ENCODE assay signal across 11 mouse cellular contexts in the genomic region with DNA sequence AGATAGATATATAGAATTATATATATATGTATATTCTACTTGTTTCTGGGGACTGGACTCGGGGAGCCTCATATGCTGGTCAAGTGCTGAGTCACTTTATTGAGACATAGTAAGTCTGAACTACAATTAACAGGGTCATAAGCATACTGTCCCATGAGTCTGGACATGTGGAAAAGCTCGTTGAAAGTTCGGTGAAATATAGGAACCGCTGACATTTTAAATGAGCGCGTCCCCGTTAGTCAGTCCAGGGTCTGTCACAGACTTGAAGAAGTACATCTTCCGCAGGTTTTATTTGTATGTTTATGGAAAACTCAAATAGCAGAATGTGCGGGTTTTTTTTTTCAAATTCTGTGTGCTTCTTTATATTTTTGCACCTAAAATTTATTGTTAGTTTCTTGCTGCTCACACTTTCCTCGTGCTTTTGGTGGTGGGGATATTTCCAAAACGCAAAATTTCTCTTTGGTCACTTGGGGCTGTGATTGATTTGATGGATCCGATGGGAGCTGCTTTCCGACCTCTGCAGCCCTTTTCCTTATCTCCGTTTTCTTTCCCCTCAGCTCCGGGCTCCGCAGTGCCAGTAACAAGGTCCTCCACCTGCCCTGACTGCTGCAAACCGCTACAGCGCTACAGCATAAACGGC. TPM values are rescaled to one million over a fixed set of nuclear protein-coding genes. Genes with fewer than 3 reads are reported as not detected.
DNase-seq lines count a peak whose midpoint lies in the region; ATAC-seq lines count a peak whose summit lies in the region.
"Had no signal": no experiment of that assay in that cellular context is flagged by ENCODE, and none has a peak within 500 bp of the region (broad histone marks: within the 10 kb centered on the region; RNA-seq: fewer than 3 reads in every experiment).

No protein-coding gene starts in this region.

- peaks cover 13% of the 10 kb centered on the region; the same call in 1 of the 2 replicates for H3K4me1 ChIP-seq in kidney, embryonic 14.5 days (ENCODE audit: control insufficient read depth, insufficient read depth, low read length)
- no peaks in the 10 kb centered on the region for H3K4me1 ChIP-seq in embryonic facial prominence, embryonic 11.5 days (ENCODE audit: control insufficient read depth, insufficient read depth, low read length)
- peaks cover 17% of the 10 kb centered on the region for H3K4me1 ChIP-seq in hindbrain, embryonic 13.5 days (replicated peaks)
- peaks cover 14% of the 10 kb centered on the region for H3K4me1 ChIP-seq in midbrain, embryonic 13.5 days (replicated peaks)

- no peak for DNase-seq in kidney, postnatal 25 days
- DNase-seq in embryonic facial prominence, embryonic 11.5 days (ENCODE audit: low spot score), result peak; percentile 13
- no peak for DNase-seq in adrenal gland, postnatal 25 days
- no peak for DNase-seq in layer of hippocampus, postnatal 14 days (ENCODE audit: low spot score in 2 of 2)
- DNase-seq in adrenal gland, postnatal 14 days, result no peak
- DNase-seq: gastrocnemius, postnatal 25 days; thymus, adult 18-20 months had no signal

- H3K4me2 ChIP-seq in kidney, embryonic 14.5 days (replicated peaks; ENCODE audit: low read depth, low read length), result no peak overlapping the region
- H3K4me2 ChIP-seq in embryonic facial prominence, embryonic 11.5 days (ENCODE audit: low read depth, low read length), result no peak overlapping the region
- no peak overlapping the region for H3K4me2 ChIP-seq in hindbrain, embryonic 13.5 days
- H3K4me2 ChIP-seq in midbrain, embryonic 13.5 days (replicated peaks), result peak overlapping the region; percentile 37

- H3K27ac ChIP-seq in kidney, embryonic 14.5 days (ENCODE audit: low read depth, low read length), result no peak overlapping the region
- H3K27ac ChIP-seq in embryonic facial prominence, embryonic 11.5 days (replicated peaks; ENCODE audit: low read depth, low read length), result no peak overlapping the region
- no peak overlapping the region for H3K27ac ChIP-seq in hindbrain, embryonic 13.5 days
- H3K27ac ChIP-seq in midbrain, embryonic 13.5 days, result no peak overlapping the region

- H3K9ac ChIP-seq in kidney, embryonic 14.5 days (ENCODE audit: low read depth, low read length), result no peak overlapping the region
- H3K9ac ChIP-seq in embryonic facial prominence, embryonic 11.5 days (replicated peaks; ENCODE audit: low read length), result no peak overlapping the region
- no peak overlapping the region for H3K9ac ChIP-seq in hindbrain, embryonic 13.5 days
- no peak overlapping the region for H3K9ac ChIP-seq in midbrain, embryonic 13.5 days (replicated peaks)

- peak overlapping the region; percentile 24; the same call in 1 of the 2 replicates for H3K4me3 ChIP-seq in kidney, embryonic 14.5 days (ENCODE audit: low read length)
- H3K4me3 ChIP-seq in embryonic facial prominence, embryonic 11.5 days (ENCODE audit: low read depth, low read length), result no peak overlapping the region
- H3K4me3 ChIP-seq in hindbrain, embryonic 13.5 days, result peak overlapping the region; percentile 14; the same call in 1 of the 2 replicates
- peak overlapping the region; percentile 21 for H3K4me3 ChIP-seq in midbrain, embryonic 13.5 days (replicated peaks)

- H3K27me3 ChIP-seq in kidney, embryonic 14.5 days (ENCODE audit: control insufficient read depth, insufficient read depth, low read length), result peaks cover 92% of the 10 kb centered on the region
- peaks cover 66% of the 10 kb centered on the region for H3K27me3 ChIP-seq in embryonic facial prominence, embryonic 11.5 days (ENCODE audit: control insufficient read depth, insufficient read depth, low read length)
- H3K27me3 ChIP-seq in hindbrain, embryonic 13.5 days, result peaks cover 92% of the 10 kb centered on the region
- H3K27me3 ChIP-seq in midbrain, embryonic 13.5 days, result peaks cover 91% of the 10 kb centered on the region

- no peaks in the 10 kb centered on the region for H3K36me3 ChIP-seq in kidney, embryonic 14.5 days (ENCODE audit: control insufficient read depth, insufficient read depth, low read length)
- no peaks in the 10 kb centered on the region for H3K36me3 ChIP-seq in embryonic facial prominence, embryonic 11.5 days (replicated peaks; ENCODE audit: control insufficient read depth, insufficient read depth, low read depth, low read length)
- no peaks in the 10 kb centered on the region for H3K36me3 ChIP-seq in hindbrain, embryonic 13.5 days
- no peaks in the 10 kb centered on the region for H3K36me3 ChIP-seq in midbrain, embryonic 13.5 days

- no peak for ATAC-seq in kidney, embryonic 14.5 days (ENCODE audit: low FRiP score, low TSS enrichment)
- no peak for ATAC-seq in embryonic facial prominence, embryonic 11.5 days (replicated peaks; ENCODE audit: insufficient number of reproducible peaks, low FRiP score, low TSS enrichment, low read depth)
- ATAC-seq in hindbrain, embryonic 13.5 days (ENCODE audit: low FRiP score), result no peak
- ATAC-seq in midbrain, embryonic 13.5 days, result no peak

- 6% methylated on average over 19 of the region's 19 CpGs for WGBS in kidney, embryonic 14.5 days
- 4% methylated on average over 19 of the region's 19 CpGs for WGBS in embryonic facial prominence, embryonic 11.5 days
- 3% methylated on average over 19 of the region's 19 CpGs for WGBS in hindbrain, embryonic 13.5 days
- 2% methylated on average over 19 of the region's 19 CpGs for WGBS in midbrain, embryonic 13.5 days

- H3K9me3 ChIP-seq in kidney, embryonic 14.5 days (ENCODE audit: control insufficient read depth, low read length), result no peaks in the 10 kb centered on the region
- H3K9me3 ChIP-seq in embryonic facial prominence, embryonic 11.5 days (replicated peaks; ENCODE audit: control insufficient read depth, low read length), result no peaks in the 10 kb centered on the region
- H3K9me3 ChIP-seq in hindbrain, embryonic 13.5 days, result no peaks in the 10 kb centered on the region
- H3K9me3 ChIP-seq in midbrain, embryonic 13.5 days, result no peaks in the 10 kb centered on the region

RNA-seq across cellular contexts. Expression of gene Nkx2-5, which starts 4.4 kb away (rescaled TPM):
- not detected in 2 replicates for polyA plus RNA-seq in kidney, embryonic 14.5 days (2014; fragmentation: Nextera tagmentation; extraction: Ambion mirVana)
- polyA plus RNA-seq in embryonic facial prominence, embryonic 11.5 days (2014; fragmentation: Nextera tagmentation; extraction: Ambion mirVana), result 1.8 and 2.2 TPM in 2 replicates
- 0.39 and 0.67 TPM in 2 replicates for polyA plus RNA-seq in hindbrain, embryonic 13.5 days (2015; fragmentation: Nextera tagmentation; extraction: Ambion mirVana)
- polyA plus RNA-seq in midbrain, embryonic 13.5 days (2015; fragmentation: Nextera tagmentation; extraction: Ambion mirVana), result not detected in 2 replicates
- not detected in 2 replicates for total RNA-seq in adrenal gland, postnatal 25 days (2021)
- not detected for total RNA-seq in layer of hippocampus, postnatal 14 days (2021)
- total RNA-seq in adrenal gland, postnatal 14 days (2021), result not detected in 2 replicates
- total RNA-seq: gastrocnemius, postnatal 25 days; left cerebral cortex, adult 8-10 months had no signal
